Mouse (Mus musculus) CD4-positive, CD25-positive, alpha-beta regulatory T cell, adult 2 months (primary cell): ENCODE results near the gene Kcnma1.

ENCODE experiments used
- DNase-seq: peaks from one replicate; pipeline ENCODE4 v3.0.0-alpha.2; 2012; ENCODE audit warnings: low read depth, low spot score

Gene Kcnma1

DNA sequence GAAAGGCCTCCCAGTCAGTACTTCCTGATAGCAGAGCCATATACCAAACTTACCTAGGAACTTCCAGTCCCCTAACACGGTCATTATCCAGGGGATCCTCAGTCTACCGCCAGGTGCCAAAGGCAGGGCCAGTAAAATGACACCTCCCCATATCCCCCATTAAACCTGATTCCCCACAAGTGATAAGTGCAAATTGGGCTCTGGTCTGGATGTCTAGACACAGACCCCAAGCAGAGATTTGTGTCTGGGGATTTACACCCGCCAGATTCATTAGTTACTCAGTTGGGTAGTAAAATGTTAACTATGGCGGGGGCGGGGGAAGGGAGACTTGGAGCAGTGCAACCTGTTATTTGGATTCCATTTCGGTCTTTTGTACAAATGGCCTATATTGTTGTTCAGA is 562.6 kb downstream of the Kcnma1 start:
- DNase-seq: no peak

DNA sequence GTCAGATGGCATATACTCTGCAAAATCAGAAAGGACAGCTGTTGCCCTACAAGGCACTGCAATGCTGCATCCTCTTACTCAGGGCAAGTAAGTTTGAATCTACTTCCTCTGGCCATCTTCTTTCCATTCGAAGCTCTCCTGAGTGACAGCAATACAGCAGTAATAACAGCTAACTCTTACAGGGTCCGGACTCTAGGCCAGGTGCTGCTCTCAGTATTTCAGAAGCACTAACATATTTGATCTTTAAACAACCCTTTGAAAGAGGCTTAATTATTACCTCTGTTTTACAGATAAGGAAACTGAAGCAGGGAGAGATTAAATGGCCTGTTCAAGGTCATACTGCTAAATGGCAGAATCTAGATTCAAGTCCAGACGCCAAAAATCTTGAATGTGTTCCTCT is 576.8 kb downstream of the Kcnma1 start:
- no peak for DNase-seq

GRCm38 (mm10) chr14:23435861-23436260 is 578.4 kb downstream of the Kcnma1 start:
- DNase-seq: no peak

GRCm38 (mm10) chr14:23430006-23430405 is 584.3 kb downstream of the Kcnma1 start:
- DNase-seq: no peak

DNA sequence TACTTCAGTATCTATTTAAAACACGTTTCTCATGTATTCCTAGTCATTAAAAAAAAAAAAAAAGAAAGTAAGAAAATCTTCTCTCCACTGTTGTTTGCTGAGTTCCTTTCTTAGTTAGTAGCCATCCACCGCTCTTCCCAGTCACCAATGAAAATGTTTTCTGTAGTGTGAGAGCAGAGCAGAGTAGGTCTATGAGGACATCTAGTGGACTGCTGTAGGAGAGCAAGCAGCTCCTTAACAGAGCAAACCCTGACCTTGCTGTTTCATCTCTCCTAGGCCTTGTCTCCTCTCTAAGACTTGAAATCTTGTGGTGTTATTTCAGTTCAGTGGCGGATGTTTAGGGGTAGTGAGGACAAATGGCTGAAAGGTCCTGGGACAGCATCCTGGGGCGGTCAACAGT is 585.2 kb downstream of the Kcnma1 start:
- peak; percentile 7 for DNase-seq

- no peak for DNase-seq
Measured at GRCm38 (mm10) chr14:23422481-23423040, 591.7 kb downstream of the Kcnma1 start.

DNA sequence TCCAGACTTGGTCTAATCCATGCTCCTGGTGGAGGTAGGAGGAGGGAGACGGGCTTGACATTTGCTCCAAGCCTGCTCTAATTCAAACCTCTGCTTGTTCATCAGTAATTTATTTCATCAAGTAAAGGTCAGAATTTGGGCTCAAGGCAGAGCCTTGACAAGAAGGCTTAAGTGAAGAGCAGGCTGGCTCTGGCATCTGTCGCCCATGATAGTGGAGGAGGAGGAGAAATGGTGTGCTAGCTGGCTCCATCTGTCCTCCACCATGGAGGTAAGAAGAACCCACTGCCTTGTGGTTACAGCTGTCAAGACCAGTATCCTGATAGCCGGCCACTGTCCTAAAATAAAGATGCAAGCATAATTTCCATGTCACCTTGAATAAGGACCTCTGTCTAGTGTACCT is 595.3 kb downstream of the Kcnma1 start:
- DNase-seq: no peak

GRCm38 (mm10) chr14:23407051-23407450 is 607.2 kb downstream of the Kcnma1 start:
- no peak for DNase-seq

DNA sequence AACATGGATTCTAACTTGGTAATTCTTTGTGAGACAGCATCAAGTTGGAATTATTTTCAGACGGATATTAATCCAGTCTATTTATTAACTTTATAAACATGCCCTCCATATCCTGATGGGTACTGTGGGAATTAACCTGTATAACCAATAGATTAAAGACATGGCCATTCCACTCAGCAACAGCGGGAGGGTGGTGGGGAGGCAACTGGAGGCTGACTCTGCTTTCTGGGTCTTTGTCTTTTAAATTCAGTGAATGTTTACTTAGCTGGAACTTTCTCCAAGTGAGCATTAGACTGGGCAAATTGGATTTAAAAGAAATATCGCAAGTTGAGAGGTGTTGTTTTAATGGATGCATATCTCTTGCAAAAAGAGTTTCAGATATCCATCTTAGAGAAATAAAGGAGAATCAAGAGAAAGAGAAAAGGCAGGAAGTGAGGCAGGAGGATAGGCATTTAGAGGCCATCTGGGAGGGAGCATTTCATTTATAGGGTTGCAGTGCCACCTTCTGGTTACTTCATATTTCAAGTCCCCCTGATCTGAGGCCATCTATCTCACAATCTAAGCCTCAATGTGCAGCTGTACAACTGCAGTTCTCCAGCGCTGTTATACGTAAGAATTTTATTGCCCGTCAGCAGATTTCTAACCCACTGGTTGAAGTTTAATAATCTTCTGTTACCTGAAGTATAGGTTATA is 613.4 kb downstream of the Kcnma1 start:
- DNase-seq: peak; percentile 61

DNA sequence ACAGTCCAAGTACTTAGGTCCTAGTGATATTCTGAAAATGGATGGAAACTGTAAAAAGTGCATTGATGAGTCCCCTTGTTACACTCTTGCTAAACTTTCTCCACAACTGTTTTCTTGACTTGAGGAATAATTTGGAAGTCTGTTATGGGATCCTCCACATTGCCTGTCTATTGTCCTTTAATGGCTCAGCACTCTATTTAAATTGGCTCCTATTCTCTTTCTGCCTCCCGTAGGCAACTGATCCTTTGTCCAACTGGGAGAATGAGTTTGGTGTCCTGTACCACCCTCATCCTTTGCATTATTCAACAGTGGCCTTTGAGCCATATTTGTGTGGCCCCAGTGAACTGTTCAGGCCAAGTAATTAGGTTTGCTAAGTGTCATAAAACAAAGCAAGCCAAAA is 616.6 kb downstream of the Kcnma1 start:
- DNase-seq: no peak

GRCm38 (mm10) chr14:23391566-23391965 is 622.7 kb downstream of the Kcnma1 start:
- no peak for DNase-seq

- DNase-seq: no peak
Measured at GRCm38 (mm10) chr14:23390768-23391167, 623.5 kb downstream of the Kcnma1 start.

- DNase-seq: no peak
Measured at GRCm38 (mm10) chr14:23390161-23390560, 624.1 kb downstream of the Kcnma1 start.

GRCm38 (mm10) chr14:23386786-23387185 is 627.5 kb downstream of the Kcnma1 start:
- no peak for DNase-seq

DNA sequence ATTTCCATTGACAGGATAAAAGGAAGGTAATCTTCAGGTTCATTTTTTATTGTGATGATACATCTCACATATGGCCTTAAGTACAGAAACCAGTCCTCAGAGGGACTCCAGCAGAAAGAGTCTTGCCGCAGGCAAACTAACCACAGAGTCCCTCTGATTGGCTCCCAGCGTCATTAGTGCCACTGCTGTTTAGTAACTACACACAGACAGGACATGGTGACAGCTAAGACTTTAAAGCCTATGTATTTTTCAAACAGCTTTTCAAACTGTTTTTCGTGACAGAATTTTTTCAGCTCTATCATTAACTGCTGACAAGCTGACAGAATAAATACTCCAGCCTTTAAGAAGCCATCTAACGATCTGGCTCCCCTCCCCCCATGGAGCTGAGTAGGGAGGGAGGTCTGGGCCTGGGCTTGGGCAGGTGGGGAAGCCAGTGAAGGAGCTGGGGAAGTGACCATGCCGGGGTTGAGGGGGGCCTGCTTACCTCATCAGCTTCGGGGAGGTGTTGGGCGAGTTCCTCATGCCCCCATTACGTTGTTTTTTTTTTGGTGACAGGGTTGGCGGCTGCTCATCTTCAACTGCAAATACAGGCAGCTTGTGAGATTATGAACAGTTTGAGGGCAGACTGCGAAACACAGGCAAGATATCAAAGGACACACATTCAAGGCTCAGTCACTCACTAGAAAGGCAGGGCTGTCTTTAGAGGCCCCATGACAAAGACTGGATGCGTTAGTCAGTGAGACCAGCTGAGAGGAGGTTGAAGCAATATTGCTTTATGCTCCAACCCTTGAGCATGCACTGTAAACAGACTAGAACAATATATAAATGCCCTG is 628.3 kb downstream of the Kcnma1 start:
- DNase-seq: no peak

GRCm38 (mm10) chr14:23378351-23379087 is 635.8 kb downstream of the Kcnma1 start:
- no peak for DNase-seq

- no peak for DNase-seq
Measured at GRCm38 (mm10) chr14:23372021-23372420, 642.3 kb downstream of the Kcnma1 start.

DNA sequence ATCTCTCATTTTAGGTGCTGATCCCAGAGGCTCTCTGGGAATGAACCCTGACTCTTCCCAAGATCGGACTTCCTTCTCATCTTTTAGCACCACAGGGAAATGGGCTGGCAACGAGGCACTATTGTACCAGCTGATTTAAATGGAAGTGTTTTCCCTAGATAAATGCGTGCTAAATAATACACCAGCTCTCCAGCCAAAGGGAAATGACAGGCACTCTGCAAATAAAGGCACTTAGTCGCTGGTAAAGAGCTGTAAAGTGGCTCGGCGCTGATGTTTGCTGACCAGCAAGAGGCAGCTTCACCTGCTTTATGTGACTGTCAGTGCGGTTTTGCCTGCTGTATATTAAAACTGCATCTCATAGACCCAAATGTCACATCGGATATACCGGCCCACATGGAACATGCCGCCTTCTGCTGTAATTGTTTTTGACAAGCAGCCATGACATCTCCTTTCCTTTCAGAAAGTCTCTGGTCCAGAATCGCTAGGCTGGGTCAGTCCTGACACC is 653.7 kb downstream of the Kcnma1 start:
- no peak for DNase-seq

GRCm38 (mm10) chr14:23358776-23359175 is 655.5 kb downstream of the Kcnma1 start:
- no peak for DNase-seq

GRCm38 (mm10) chr14:23357529-23358278 is 656.6 kb downstream of the Kcnma1 start:
- DNase-seq: no peak

- DNase-seq: no peak
Measured at GRCm38 (mm10) chr14:23326786-23327185, 687.5 kb downstream of the Kcnma1 start.
